Mouse (Mus musculus) lung, adult 2 months (tissue): ENCODE results near the gene Tor3a.

Experiments used
- CTCF ChIP-seq: fragments of 200-500 bp; IDR thresholded peaks from 2 replicates; pipeline ENCODE4 v1.5.1; 2011; ENCODE audit warnings: mild to moderate bottlenecking, low read length, control low read depth; ENCODE audit not compliant: insufficient read depth
- POLR2A ChIP-seq: fragments of 200-500 bp; IDR thresholded peaks from 2 replicates; pipeline ENCODE4 v1.6.1; 2011; ENCODE audit warnings: low read depth, mild to moderate bottlenecking, control low read depth, low read length, borderline replicate concordance; ENCODE audit errors: extremely low read depth

GRCm38 (mm10) chr1:156667141-156667926, 6.8 kb downstream of the Tor3a start:
- no peak for TF ChIP-seq CTCF
- TF ChIP-seq POLR2A: no peak
